Mouse (Mus musculus) kidney, adult 2 months (tissue): ENCODE measurements around the gene Hbb-bs.

Experiments used
- CTCF ChIP-seq: fragments of 200-500 bp; conservative IDR thresholded peaks from 2 replicates; pipeline ENCODE4 v1.5.1; 2011; ENCODE audit warnings: low read depth, mild to moderate bottlenecking, control low read depth, low read length, moderate library complexity, mixed read lengths; ENCODE audit not compliant: insufficient read depth, insufficient read length
- POLR2A ChIP-seq: fragments of 200-500 bp; IDR thresholded peaks from one replicate; pipeline ENCODE4 v1.6.1; 2011; ENCODE audit warnings: low read depth, low read length, control low read depth

- TF ChIP-seq CTCF (no peak), POLR2A (no peak)
Observed at GRCm38 (mm10) chr7:103826255-103826887, 1.5 kb downstream of the Hbb-bs start.
